Mouse (Mus musculus) cerebellum, adult 2 months (tissue): ENCODE measurements around the gene Shank1. TPM values are rescaled to one million over a fixed set of nuclear protein-coding genes. Genes with fewer than 3 reads are reported as not detected.

Experiments used
- DNase-seq, 2 experiments: peaks; one replicate each; pipeline ENCODE4 v3.0.0; 2021
- H3K27ac ChIP-seq: fragments of 200-500 bp; 2 replicates; pipeline ENCODE4 v1.5.1; 2012; ENCODE audit warnings: low read length, control low read depth, inconsistent platforms; ENCODE audit not compliant: insufficient read depth
- H3K27me3 ChIP-seq: fragments of 200-500 bp; 2 replicates; pipeline ENCODE4 v1.6.1; 2012; ENCODE audit warnings: inconsistent platforms, mild to moderate bottlenecking, low read length, moderate library complexity; ENCODE audit not compliant: control insufficient read depth, insufficient read depth
- H3K4me1 ChIP-seq: fragments of 200-500 bp; 2 replicates; pipeline ENCODE4 v1.6.1; 2011; ENCODE audit warnings: low read length; ENCODE audit not compliant: control insufficient read depth, insufficient read depth
- H3K4me3 ChIP-seq: fragments of 200-500 bp; replicated peaks from 2 replicates; pipeline ENCODE3; 2011; ENCODE audit warnings: mild to moderate bottlenecking, low read depth, low read length, control low read depth; ENCODE audit not compliant: insufficient read depth
- CTCF ChIP-seq: fragments of 200-500 bp; IDR thresholded peaks from 2 replicates; pipeline ENCODE4 v1.5.1; 2011; ENCODE audit warnings: low read depth, mild to moderate bottlenecking, control low read depth, low read length, moderate library complexity, borderline replicate concordance; ENCODE audit not compliant: insufficient read depth
- POLR2A ChIP-seq: fragments of 200-500 bp; IDR thresholded peaks from 2 replicates; pipeline ENCODE4 v1.6.1; 2011; ENCODE audit warnings: low read length, control low read depth, borderline replicate concordance; ENCODE audit not compliant: insufficient read depth
- WGBS: fragments of 180-500 bp; shearing (Covaris S2); methylation state at CpG from one replicate; pipeline ENCODE4 v1.1.7; 2018; 5-methylcytosine and 5-hydroxymethylcytosine counted together
- polyA plus RNA-seq: library from polyadenylated mRNA; depleted of rRNA; stranded (reverse); fragments of >200 nt; gene quantifications from 2 replicates; pipeline ENCODE4 v1.2.3, GENCODE M21; 2012; rRNA removed

The Shank1 gene
- polyA plus RNA-seq: 51.4 and 60.7 TPM in 2 replicates

DNA sequence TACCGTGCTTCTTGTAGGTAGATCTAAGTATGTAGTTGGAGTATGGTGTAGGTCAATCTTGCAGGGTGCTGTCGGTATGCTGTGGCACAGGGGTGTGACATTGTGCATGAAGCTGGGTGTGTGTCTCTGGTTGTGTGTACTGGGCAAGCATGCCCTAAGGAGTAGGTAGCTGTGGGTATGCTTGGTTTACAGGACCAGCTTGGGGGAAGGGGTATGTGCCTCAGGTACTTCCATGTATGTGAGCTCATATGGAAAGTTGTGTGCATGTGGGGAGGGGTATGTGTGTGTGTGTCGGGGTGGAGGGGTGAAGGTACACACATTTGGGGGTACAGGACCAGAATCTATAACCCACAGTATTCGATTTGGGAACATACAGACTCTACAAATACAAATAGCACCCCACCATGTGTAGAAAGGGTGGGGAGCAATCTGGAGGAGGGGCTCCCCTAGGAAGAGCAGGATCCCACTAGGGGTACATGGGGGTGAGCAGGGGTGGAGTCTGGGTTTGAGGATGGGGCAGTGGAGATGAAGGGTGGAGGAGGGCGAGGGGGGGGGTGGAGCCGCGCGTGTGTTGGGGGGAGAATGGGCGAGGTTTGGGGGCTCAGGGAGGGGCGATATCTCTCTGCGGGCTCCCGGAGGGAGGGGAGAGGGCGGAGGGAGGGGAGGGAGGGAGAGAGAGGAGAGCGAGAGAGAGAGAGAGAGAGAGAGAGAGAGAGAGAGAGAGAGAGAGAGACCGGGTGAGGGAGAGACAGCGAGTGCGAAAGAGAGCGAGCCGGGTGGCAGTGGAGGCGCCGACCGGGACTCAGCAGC is at the start of gene Shank1:
Gene Shank1, plus strand, starts transcription at position 779 of the 810 bp plus-strand sequence.
- TF ChIP-seq CTCF: no peak
- no peak for TF ChIP-seq POLR2A
- Histone ChIP-seq H3K4me3 (peak within 1 kb of the TSS; percentile 69), H3K27ac (0 out of 2 replicates have a peak within 1 kb of the TSS, but pooled peaks have one; percentile 24), H3K4me1 (peaks cover 9% of the 10 kb centered on the region; the same call in 1 of the 2 replicates), H3K27me3 (no peaks in the 10 kb centered on the region)
- no peak for DNase-seq
- 22% methylated on average over 13 of the region's 22 CpGs for WGBS

GRCm38 (mm10) chr7:44260410-44260809 is 49.6 kb upstream of the Shank1 start:
- Histone ChIP-seq H3K4me1 (no peaks in the 10 kb centered on the region), H3K27me3 (no peaks in the 10 kb centered on the region), H3K4me3 (no peak overlapping the region), H3K27ac (no peak overlapping the region)
- no peak for TF ChIP-seq CTCF
- TF ChIP-seq POLR2A: no peak
- DNase-seq: no peak
- WGBS: 77% methylated on average over 6 of the region's 6 CpGs

DNA sequence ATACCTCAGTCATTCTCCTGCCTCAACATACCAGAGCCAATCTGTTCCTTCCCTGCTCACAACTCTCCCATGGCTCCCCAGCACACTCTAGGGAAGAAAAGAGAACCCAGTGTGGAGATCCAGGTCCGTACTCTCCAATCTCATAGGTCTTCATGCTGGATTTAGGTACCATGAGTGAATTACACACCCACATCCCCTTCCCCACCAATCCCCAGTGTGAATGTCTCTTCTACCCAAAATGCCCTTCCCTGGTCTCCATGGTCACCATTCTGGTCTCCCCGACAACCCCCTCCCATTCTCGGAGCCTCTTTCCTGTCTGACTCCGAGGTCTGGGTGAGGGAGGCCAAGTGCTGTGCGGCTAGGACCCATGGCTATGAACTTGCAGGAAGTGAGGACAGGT is 48.9 kb upstream of the Shank1 start, which contains the start of gene Gm15517:
Gene Gm15517, plus strand, starts transcription at position 301 of the 400 bp plus-strand sequence.
- no peaks in the 10 kb centered on the region for H3K4me1 ChIP-seq
- no peak for DNase-seq
- 41% methylated on average over 5 of the region's 5 CpGs for WGBS
- no peaks in the 10 kb centered on the region for H3K27me3 ChIP-seq
- no peak within 1 kb of the TSS for H3K4me3 ChIP-seq
- no peak for TF ChIP-seq POLR2A
- no peak for TF ChIP-seq CTCF
- no peak within 1 kb of the TSS for H3K27ac ChIP-seq

GRCm38 (mm10) chr7:44262791-44263643 is 47.0 kb upstream of the Shank1 start:
- Histone ChIP-seq H3K27ac (peak overlapping the region; percentile 55), H3K4me3 (peak overlapping the region; percentile 61), H3K27me3 (no peaks in the 10 kb centered on the region), H3K4me1 (no peaks in the 10 kb centered on the region)
- 4% methylated on average over 34 of the region's 34 CpGs for WGBS
- peak; percentile 98 for TF ChIP-seq CTCF
- TF ChIP-seq POLR2A: peak; percentile 5; the same call in 1 of the 2 replicates
- peak; percentile 94 to 99 for DNase-seq

DNA sequence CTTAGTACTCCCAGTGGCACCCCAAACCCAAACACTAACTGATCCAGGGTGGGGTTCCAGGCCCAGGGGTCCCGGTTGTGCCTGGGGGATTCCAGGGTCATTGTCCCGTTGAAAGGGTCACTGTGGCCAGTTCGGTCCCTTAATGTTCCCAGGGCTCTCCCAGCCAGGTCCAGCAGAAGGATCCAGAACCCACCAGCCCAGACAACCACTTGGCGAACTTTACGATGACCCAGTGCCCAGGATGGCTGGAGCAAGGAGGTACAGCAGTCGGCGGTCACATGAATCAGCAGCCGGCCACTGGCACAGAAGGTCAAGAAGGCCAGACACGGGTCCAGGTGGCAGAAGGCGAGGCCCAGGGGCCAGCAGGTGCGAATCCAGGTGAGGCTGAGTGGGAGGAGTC is 41.9 kb upstream of the Shank1 start:
- no peak for DNase-seq
- Histone ChIP-seq H3K27me3 (no peaks in the 10 kb centered on the region), H3K27ac (no peak overlapping the region), H3K4me1 (no peaks in the 10 kb centered on the region), H3K4me3 (no peak overlapping the region)
- WGBS: 81% methylated on average over 11 of the region's 11 CpGs
- TF ChIP-seq CTCF: no peak
- no peak for TF ChIP-seq POLR2A

GRCm38 (mm10) chr7:44269397-44269796 is 40.7 kb upstream of the Shank1 start:
- no peaks in the 10 kb centered on the region for H3K4me1 ChIP-seq
- no peak overlapping the region for H3K4me3 ChIP-seq
- TF ChIP-seq POLR2A: no peak
- no peak for TF ChIP-seq CTCF
- no peaks in the 10 kb centered on the region for H3K27me3 ChIP-seq
- no peak overlapping the region for H3K27ac ChIP-seq
- 98% methylated on average over 2 of the region's 2 CpGs for WGBS
- no peak for DNase-seq

GRCm38 (mm10) chr7:44271309-44271708 is 38.7 kb upstream of the Shank1 start:
- DNase-seq: no peak

More at GRCm38 (mm10) chr7:44271309-44271708, 38.7 kb upstream of the Shank1 start:
- no peak overlapping the region for H3K4me3 ChIP-seq
- no peak overlapping the region for H3K27ac ChIP-seq
- WGBS: 66% methylated on average over 2 of the region's 2 CpGs
- TF ChIP-seq POLR2A (no peak), CTCF (no peak)
- H3K4me1 ChIP-seq: no peaks in the 10 kb centered on the region
- no peaks in the 10 kb centered on the region for H3K27me3 ChIP-seq
